Mouse (Mus musculus) heart, adult 10 weeks (tissue): ENCODE data around the gene Aph1a. TPM values are rescaled to one million over a fixed set of nuclear protein-coding genes. Genes with fewer than 3 reads are reported as not detected.

Experiments
- polyA plus RNA-seq: library from polyadenylated mRNA; stranded (reverse); fragments of 350-450 nt; fragmentation: Illumina TruSeq; extraction: RNeasy Lipid Tissue Mini Kit (QIAGEN cat#74804); gene quantifications from one replicate; pipeline ENCODE4 v1.2.3, GENCODE M21; 2014; ENCODE audit warnings: low read depth, low replicate concordance

Aph1a gene
- polyA plus RNA-seq: 82.4 TPM

GRCm38 (mm10) chr3:95893606-95894316 is at the start of gene Aph1a:
Gene Aph1a (plus strand): TSS chr3:95893969.

GRCm38 (mm10) chr3:95855502-95856089 is 38.2 kb upstream of the Aph1a start, which contains the start of gene Prpf3:
Gene Prpf3 (minus strand): TSS chr3:95855885.

GRCm38 (mm10) chr3:95871392-95871867 is 22.3 kb upstream of the Aph1a start, which contains the start of gene Mrps21:
Gene Mrps21 (minus strand): TSS chr3:95871519.

GRCm38 (mm10) chr3:95881979-95882815 is 11.6 kb upstream of the Aph1a start, which contains the start of gene Ciart:
Gene Ciart (minus strand): TSS chr3:95882251.

GRCm38 (mm10) chr3:95891211-95892065 is 2.3 kb upstream of the Aph1a start, which contains the start of gene BC028528:
Gene BC028528 (minus strand): TSS chr3:95892005.

GRCm38 (mm10) chr3:95904568-95904967 is 10.8 kb downstream of the Aph1a start, which contains the start of gene Car14:
Gene Car14 (minus strand): TSS chr3:95904691.

GRCm38 (mm10) chr3:95928658-95929503 is 35.1 kb downstream of the Aph1a start, which contains the start of gene Anp32e:
Gene Anp32e (plus strand): TSS chr3:95929246.

Other genes with a start within 250 kb of the Aph1a start
- 125 TPM for gene Mcl1, start 235.2 kb upstream of the Aph1a start, polyA plus RNA-seq
- gene Adamtsl4, start 206.1 kb upstream of the Aph1a start, polyA plus RNA-seq: 41.3 TPM
- 54.6 TPM for gene Ecm1, start 154.4 kb upstream of the Aph1a start, polyA plus RNA-seq
- gene Tars2, start 133.8 kb upstream of the Aph1a start, polyA plus RNA-seq: 42.7 TPM
- 17.4 TPM for gene Rprd2, start 75.1 kb upstream of the Aph1a start, polyA plus RNA-seq
- gene Prpf3, start 38.1 kb upstream of the Aph1a start, polyA plus RNA-seq: 20.2 TPM
- 443 TPM for gene Mrps21, start 22.4 kb upstream of the Aph1a start, polyA plus RNA-seq
- gene Ciart, start 11.7 kb upstream of the Aph1a start, polyA plus RNA-seq: 3.8 TPM
- gene BC028528, start 2.0 kb upstream of the Aph1a start, polyA plus RNA-seq: 17.9 TPM
- gene Car14, start 10.7 kb downstream of the Aph1a start, polyA plus RNA-seq: 199 TPM
- gene Anp32e, start 35.3 kb downstream of the Aph1a start, polyA plus RNA-seq: 68.1 TPM
- 86.2 TPM for gene Plekho1, start 102.0 kb downstream of the Aph1a start, polyA plus RNA-seq
- gene Vps45, start 164.5 kb downstream of the Aph1a start, polyA plus RNA-seq: 16.6 TPM
- 26.9 TPM for gene Otud7b, start 210.6 kb downstream of the Aph1a start, polyA plus RNA-seq